22 mouse cellular contexts compared by ENCODE assay signal in genomic region chr14:101822871-101823270, GRCm38 (mm10).
A peak's percentile ranks its signal among the peaks of the same experiment; 100 is the strongest.
DNase-seq lines count a peak whose midpoint lies in the region; ATAC-seq and TF ChIP-seq lines count a peak whose summit lies in the region.
"Had no signal": no experiment of that assay in that cellular context is flagged by ENCODE, and none has a peak within 500 bp of the region (broad histone marks: within the 10 kb centered on the region; RNA-seq: fewer than 3 reads in every experiment).

No protein-coding gene starts in this region.

- 71% methylated on average over 4 of the region's 4 CpGs for WGBS in lung, postnatal 0 days
- 61% methylated on average over 4 of the region's 4 CpGs for WGBS in heart, embryonic 15.5 days

- no peak overlapping the region for H3K9ac ChIP-seq in lung, postnatal 0 days (replicated peaks; ENCODE audit: low read depth)
- H3K9ac ChIP-seq in heart, embryonic 15.5 days: no peak overlapping the region
- H3K9ac ChIP-seq: limb, embryonic 13.5 days; liver, embryonic 13.5 days; lung, embryonic 14.5 days; neural tube, embryonic 15.5 days had no signal

- ATAC-seq in lung, postnatal 0 days: peak; percentile 44; the same call in 1 of the 2 replicates
- peak; percentile 62; the same call in 1 of the 2 replicates for ATAC-seq in heart, embryonic 15.5 days (replicated peaks; ENCODE audit: insufficient number of reproducible peaks, insufficient read depth, low FRiP score, low read depth)
- ATAC-seq: CD4-positive, CD25-positive, alpha-beta regulatory T cell, adult 4 months; forebrain, embryonic 14.5 days; hindbrain, postnatal 0 days; intestine, embryonic 16.5 days had no signal

- no peak overlapping the region for H3K4me3 ChIP-seq in lung, postnatal 0 days (ENCODE audit: low read depth, low read length)
- H3K4me3 ChIP-seq in heart, embryonic 15.5 days: 0 out of 2 replicates have a peak overlapping the region, but pooled peaks have one; percentile 15
- H3K4me3 ChIP-seq: limb, embryonic 13.5 days; liver, embryonic 13.5 days; neural tube, embryonic 15.5 days had no signal

- H3K36me3 ChIP-seq in lung, postnatal 0 days (ENCODE audit: insufficient read depth, low read length): no peaks in the 10 kb centered on the region
- H3K36me3 ChIP-seq in heart, embryonic 15.5 days: no peaks in the 10 kb centered on the region
- H3K36me3 ChIP-seq: limb, embryonic 13.5 days; liver, embryonic 13.5 days; neural tube, embryonic 15.5 days had no signal

- H3K27ac ChIP-seq in lung, postnatal 0 days (ENCODE audit: low read length): no peak overlapping the region
- peak overlapping the region; percentile 67 for H3K27ac ChIP-seq in heart, embryonic 15.5 days
- H3K27ac ChIP-seq: hindbrain, postnatal 0 days; limb, embryonic 13.5 days; liver, embryonic 13.5 days; macrophage; neural tube, embryonic 15.5 days had no signal

- TF ChIP-seq CTCF in lung, postnatal 0 days (IDR thresholded peaks at IDR 0.05): no peak

- no peak for TF ChIP-seq EP300 in lung, postnatal 0 days (IDR thresholded peaks at IDR 0.05)

- no peak overlapping the region for H3K4me2 ChIP-seq in lung, postnatal 0 days (replicated peaks; ENCODE audit: low read depth, low read length)
- H3K4me2 ChIP-seq in heart, embryonic 15.5 days: no peak overlapping the region
- H3K4me2 ChIP-seq: limb, embryonic 13.5 days; liver, embryonic 13.5 days; lung, embryonic 14.5 days; neural tube, embryonic 15.5 days had no signal

- no peaks in the 10 kb centered on the region for H3K9me3 ChIP-seq in lung, postnatal 0 days (ENCODE audit: low read length)
- H3K9me3 ChIP-seq in heart, embryonic 15.5 days (replicated peaks): no peaks in the 10 kb centered on the region
- H3K9me3 ChIP-seq: limb, embryonic 13.5 days; liver, embryonic 13.5 days; neural tube, embryonic 15.5 days had no signal

- no peaks in the 10 kb centered on the region for H3K27me3 ChIP-seq in lung, postnatal 0 days (replicated peaks; ENCODE audit: insufficient read depth, low read length)
- H3K27me3 ChIP-seq in heart, embryonic 15.5 days: no peaks in the 10 kb centered on the region
- H3K27me3 ChIP-seq: limb, embryonic 13.5 days; liver, embryonic 13.5 days; neural tube, embryonic 15.5 days had no signal

- H3K4me1 ChIP-seq in lung, postnatal 0 days (ENCODE audit: insufficient read depth, low read depth, low read length): no peaks in the 10 kb centered on the region
- H3K4me1 ChIP-seq in heart, embryonic 15.5 days (replicated peaks): no peaks in the 10 kb centered on the region
- H3K4me1 ChIP-seq: neural tube, embryonic 15.5 days had no signal

- DNase-seq in heart, adult 18-20 months: peak; percentile 28 to 57
- DNase-seq in heart, adult 8-10 months (ENCODE audit: low spot score): no peak
- no peak for DNase-seq in lung, postnatal 0 days (ENCODE audit: low spot score)
- DNase-seq in lung, postnatal 14 days: no peak
- no peak for DNase-seq in right cerebral cortex, postnatal 4 days
- DNase-seq in kidney, postnatal 4 days: no peak
- DNase-seq: cerebellum, adult 9-10 months; gastrocnemius, postnatal 25 days; kidney, adult 9 months; kidney, postnatal 14 days; liver, embryonic 13.5 days; lung, embryonic 14.5 days; spleen, adult 18-20 months; thymus, postnatal 14 days had no signal

Comparison
In these comparisons a context has a peak if more than half of its experiments do, and no peak if none do; other contexts are left out.
1. DNase-seq: peak in heart, adult 18-20 months (2 of 2); none in heart, adult 8-10 months (single experiment), lung, postnatal 0 days (single experiment), lung, postnatal 14 days (single experiment), right cerebral cortex, postnatal 4 days (single experiment) and kidney, postnatal 4 days (0 of 2).